Mouse (Mus musculus) midbrain, embryonic 11.5 days (tissue): ENCODE results near the gene Clec2d. TPM values are rescaled to one million over a fixed set of nuclear protein-coding genes. Genes with fewer than 3 reads are reported as not detected.
"Not testable (repeated sequence)": the region's sequence is repeated elsewhere in the genome, so short reads cannot be mapped to it uniquely, and the experiment has no call there.

ENCODE experiments used
- ATAC-seq: fragments of 200-750 bp; cut with Nextera tagmentation; 2 replicates; pipeline ENCODE4 v1.8.0; 2017; ENCODE audit warnings: moderate TSS enrichment, moderate library complexity; ENCODE audit not compliant: low FRiP score
- DNase-seq: peaks from one replicate; pipeline ENCODE4 v3.0.0; 2015; ENCODE audit warnings: low spot score; ENCODE audit errors: missing footprints
- H3K27ac ChIP-seq: fragments of 300-500 bp; sonication (generic); 2 replicates; pipeline ENCODE4 v1.5.1; 2014; ENCODE audit warnings: low read depth, low read length
- H3K27me3 ChIP-seq: fragments of 300-500 bp; sonication (generic); 2 replicates; pipeline ENCODE4 v1.6.1; 2014; ENCODE audit warnings: mild to moderate bottlenecking, low read length, moderate library complexity, mixed read lengths; ENCODE audit not compliant: control insufficient read depth, insufficient read depth
- H3K36me3 ChIP-seq: fragments of 300-500 bp; sonication (generic); 2 replicates; pipeline ENCODE4 v1.6.1; 2014; ENCODE audit warnings: mild to moderate bottlenecking, low read length, moderate library complexity, mixed read lengths; ENCODE audit not compliant: control insufficient read depth, insufficient read depth
- H3K4me1 ChIP-seq: fragments of 300-500 bp; sonication (generic); 2 replicates; pipeline ENCODE4 v1.6.1; 2014; ENCODE audit warnings: low read length; ENCODE audit not compliant: control insufficient read depth, insufficient read depth
- H3K4me2 ChIP-seq: fragments of 300-500 bp; sonication (generic); 2 replicates; pipeline ENCODE4 v1.6.1; 2014; ENCODE audit warnings: mild to moderate bottlenecking, moderate library complexity
- H3K4me3 ChIP-seq: fragments of 300-500 bp; sonication (generic); 2 replicates; pipeline ENCODE4 v1.5.1; 2014; ENCODE audit warnings: low read depth, low read length
- H3K9ac ChIP-seq: fragments of 300-500 bp; sonication (generic); 2 replicates; pipeline ENCODE4 v1.6.1; 2014; ENCODE audit warnings: low read length
- H3K9me3 ChIP-seq: fragments of 300-500 bp; sonication (generic); 2 replicates; pipeline ENCODE4 v1.6.1; 2016; ENCODE audit warnings: low read length; ENCODE audit not compliant: control insufficient read depth
- WGBS: fragments of 180-500 bp; shearing (Covaris S2); extraction: QIAGEN DNeasy Blood & Tissue Kit; methylation state at CpG from one replicate; pipeline ENCODE4 v1.1.7; 2014; 5-methylcytosine and 5-hydroxymethylcytosine counted together
- polyA plus RNA-seq: library from polyadenylated mRNA; unstranded; fragments of >200 nt; fragmentation: Nextera tagmentation; extraction: Ambion mirVana; gene quantifications from 2 replicates; pipeline ENCODE4 v1.2.1, GENCODE M21; 2014

The Clec2d gene
- polyA plus RNA-seq, 1 experiment from 2014 or later, result not detected

- Histone ChIP-seq H3K36me3 (no peaks in the 10 kb centered on the region), H3K9ac (no peak overlapping the region), H3K4me1 (peaks cover 3% of the 10 kb centered on the region; the same call in 1 of the 2 replicates), H3K9me3 (no peaks in the 10 kb centered on the region), H3K27ac (no peak overlapping the region), H3K27me3 (no peaks in the 10 kb centered on the region), H3K4me2 (no peak overlapping the region), H3K4me3 (no peak overlapping the region)
- 85% methylated on average over 5 of the region's 5 CpGs for WGBS
- DNase-seq, result no peak
- ATAC-seq, result no peak
Measured at GRCm38 (mm10) chr6:129184788-129185187, 4.4 kb downstream of the Clec2d start.

- WGBS, result 82% methylated on average over 4 of the region's 4 CpGs
- no peak overlapping the region for H3K4me3 ChIP-seq
- ATAC-seq (no peak), DNase-seq (no peak)
- H3K27ac ChIP-seq, result no peak overlapping the region
- no peaks in the 10 kb centered on the region for H3K36me3 ChIP-seq
- H3K9me3 ChIP-seq, result no peaks in the 10 kb centered on the region
- H3K4me2 ChIP-seq, result no peak overlapping the region
- H3K4me1 ChIP-seq, result peaks cover 3% of the 10 kb centered on the region; the same call in 1 of the 2 replicates
- H3K27me3 ChIP-seq, result no peaks in the 10 kb centered on the region
- H3K9ac ChIP-seq, result no peak overlapping the region
Measured at GRCm38 (mm10) chr6:129186022-129186421, 5.6 kb downstream of the Clec2d start.

- peaks cover 1% of the 10 kb centered on the region; the same call in 1 of the 2 replicates for H3K4me1 ChIP-seq
- H3K36me3 ChIP-seq, result no peaks in the 10 kb centered on the region
- WGBS, result 95% methylated on average over 5 of the region's 5 CpGs
- H3K9ac ChIP-seq, result no peak overlapping the region
- H3K27ac ChIP-seq, result no peak overlapping the region
- no peak for ATAC-seq
- no peaks in the 10 kb centered on the region for H3K9me3 ChIP-seq
- H3K27me3 ChIP-seq, result no peaks in the 10 kb centered on the region
- DNase-seq, result no peak
- no peak overlapping the region for H3K4me3 ChIP-seq
- no peak overlapping the region for H3K4me2 ChIP-seq
Measured at GRCm38 (mm10) chr6:129186457-129187199, 6.2 kb downstream of the Clec2d start.

GRCm38 (mm10) chr6:129187200-129187651 is 6.8 kb downstream of the Clec2d start:
- H3K27me3 ChIP-seq, result no peaks in the 10 kb centered on the region
- no peak overlapping the region for H3K4me3 ChIP-seq
- H3K4me1 ChIP-seq, result no peaks in the 10 kb centered on the region
- ATAC-seq (no peak), DNase-seq (no peak)
- H3K9ac ChIP-seq, result no peak overlapping the region
- H3K36me3 ChIP-seq, result no peaks in the 10 kb centered on the region
- H3K27ac ChIP-seq, result no peak overlapping the region
- H3K4me2 ChIP-seq, result no peak overlapping the region
- no peaks in the 10 kb centered on the region for H3K9me3 ChIP-seq

GRCm38 (mm10) chr6:129187816-129188215 is 7.4 kb downstream of the Clec2d start:
- not testable (repeated sequence) for DNase-seq, H3K4me2 ChIP-seq, H3K4me1 ChIP-seq, H3K4me3 ChIP-seq, H3K27me3 ChIP-seq, ATAC-seq, H3K9me3 ChIP-seq, H3K9ac ChIP-seq, H3K27ac ChIP-seq, H3K36me3 ChIP-seq
- 91% methylated on average over 3 of the region's 3 CpGs for WGBS

- H3K27ac ChIP-seq, result no peak overlapping the region
- H3K9me3 ChIP-seq, result no peaks in the 10 kb centered on the region
- no peak overlapping the region for H3K9ac ChIP-seq
- 92% methylated on average over 2 of the region's 2 CpGs for WGBS
- H3K4me2 ChIP-seq, result no peak overlapping the region
- H3K36me3 ChIP-seq, result no peaks in the 10 kb centered on the region
- DNase-seq, result no peak
- no peaks in the 10 kb centered on the region for H3K4me1 ChIP-seq
- H3K27me3 ChIP-seq, result no peaks in the 10 kb centered on the region
- ATAC-seq, result no peak
- H3K4me3 ChIP-seq, result no peak overlapping the region
Measured at GRCm38 (mm10) chr6:129193431-129193830, 13.0 kb downstream of the Clec2d start.

- DNase-seq, H3K4me2 ChIP-seq, H3K27ac ChIP-seq, H3K36me3 ChIP-seq, H3K9ac ChIP-seq, H3K9me3 ChIP-seq, ATAC-seq, H3K4me3 ChIP-seq, H3K4me1 ChIP-seq, H3K27me3 ChIP-seq: not testable (repeated sequence)
Measured at GRCm38 (mm10) chr6:129200066-129200465, 19.7 kb downstream of the Clec2d start.

- Histone ChIP-seq H3K27me3 (no peaks in the 10 kb centered on the region), H3K4me1 (no peaks in the 10 kb centered on the region), H3K4me2 (no peak overlapping the region), H3K27ac (no peak overlapping the region), H3K9me3 (no peaks in the 10 kb centered on the region), H3K9ac (no peak overlapping the region), H3K36me3 (no peaks in the 10 kb centered on the region), H3K4me3 (no peak overlapping the region)
- ATAC-seq, result no peak
- WGBS, result 79% methylated on average over 1 of the region's 1 CpGs
- DNase-seq, result no peak
Measured at GRCm38 (mm10) chr6:129202306-129202705, 21.9 kb downstream of the Clec2d start.

GRCm38 (mm10) chr6:129204342-129204741 is 23.9 kb downstream of the Clec2d start:
- Histone ChIP-seq H3K9me3 (no peaks in the 10 kb centered on the region), H3K4me1 (no peaks in the 10 kb centered on the region), H3K4me3 (no peak overlapping the region), H3K4me2 (no peak overlapping the region), H3K27ac (no peak overlapping the region), H3K36me3 (no peaks in the 10 kb centered on the region), H3K9ac (no peak overlapping the region), H3K27me3 (no peaks in the 10 kb centered on the region)
- DNase-seq, result no peak
- ATAC-seq, result no peak
- 83% methylated on average over 1 of the region's 1 CpGs for WGBS
